Mouse (Mus musculus) adrenal gland, adult 8-10 months (tissue): ENCODE results near the gene Zdhhc7. TPM values are rescaled to one million over a fixed set of nuclear protein-coding genes. Genes with fewer than 3 reads are reported as not detected.

ENCODE experiments used
- DNase-seq: peaks from one replicate; pipeline ENCODE4 v3.0.0; 2022
- total RNA-seq, 4 experiments: library from RNA; stranded (reverse); gene quantifications; 2 replicates each; pipeline ENCODE4 v1.2.4; 2022

Gene Zdhhc7
- total RNA-seq, 4 experiments from 2014 or later, result 50.1 to 70.1 (median 55.6) TPM

DNA sequence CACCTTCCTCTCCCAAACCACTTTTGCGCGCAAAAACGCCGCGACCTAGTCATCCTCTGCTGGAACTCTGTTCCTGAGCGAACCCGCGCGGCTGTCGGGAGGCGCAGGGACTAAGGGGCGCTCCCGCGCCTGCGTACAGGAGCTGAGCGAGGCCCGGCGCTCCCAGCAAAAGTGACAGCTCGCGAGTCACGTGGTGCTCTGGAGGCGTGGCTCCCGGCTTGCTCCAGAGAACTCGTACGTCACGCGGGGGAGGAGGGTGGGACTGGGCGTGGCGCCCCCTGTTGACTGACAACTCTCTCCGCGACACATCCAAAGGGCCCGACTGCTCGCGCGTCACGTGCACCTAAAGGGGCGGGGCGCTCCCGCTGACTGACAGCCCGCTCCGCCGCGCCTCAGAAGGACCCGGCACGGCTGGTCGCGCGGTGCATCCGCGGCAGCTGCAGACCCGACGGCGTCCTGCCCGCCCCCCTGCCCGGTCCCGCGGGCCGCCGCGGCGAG is 12.5 kb upstream of the Zdhhc7 start, which contains the start of gene 6430548M08Rik:
Gene 6430548M08Rik (plus strand): TSS at position 395 of the 498 bp plus-strand sequence.
- peak; percentile 100 for DNase-seq

GRCm38 (mm10) chr8:120113306-120113705 is 12.0 kb upstream of the Zdhhc7 start:
- peak; percentile 70 for DNase-seq

DNA sequence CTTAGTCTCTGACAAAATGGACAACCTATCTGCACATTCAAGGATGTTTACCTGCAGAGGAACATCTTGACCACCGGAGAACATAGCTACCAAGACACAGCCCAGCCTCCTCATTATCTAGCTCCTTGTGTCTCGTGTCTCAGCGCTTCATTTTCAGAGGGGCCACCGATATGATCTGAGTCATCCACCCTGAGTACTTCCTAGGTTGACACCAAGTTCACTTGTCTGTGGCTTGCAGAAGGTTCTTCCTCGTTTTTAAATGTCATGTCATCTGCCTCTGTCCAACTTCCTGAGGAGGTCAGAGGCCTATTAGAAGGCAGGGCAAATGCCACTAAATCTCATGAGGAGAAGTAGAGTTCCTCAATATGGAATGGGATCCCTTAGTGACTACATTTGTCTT is 11.3 kb upstream of the Zdhhc7 start:
- no peak for DNase-seq

DNA sequence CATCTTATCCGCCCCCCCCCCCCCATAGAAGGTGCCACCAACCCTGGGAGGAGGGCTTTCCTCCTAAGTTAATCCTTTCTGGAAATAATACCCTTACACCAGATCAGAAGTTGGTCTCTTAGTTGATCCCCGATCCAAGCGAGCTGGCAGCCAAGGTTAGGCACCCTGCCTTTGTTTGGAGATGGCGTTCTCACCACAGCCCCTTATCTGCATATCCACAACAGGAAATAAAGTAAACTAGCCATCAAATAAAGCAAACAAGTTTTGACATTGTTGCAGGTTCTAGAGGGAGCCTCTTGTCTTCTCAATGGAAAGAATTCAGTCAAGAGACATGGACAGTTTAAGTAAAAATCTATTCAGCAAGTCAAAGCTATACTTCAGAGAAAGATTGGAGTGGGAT is 10.1 kb upstream of the Zdhhc7 start:
- DNase-seq, result no peak

GRCm38 (mm10) chr8:120110966-120111365 is 9.7 kb upstream of the Zdhhc7 start:
- no peak for DNase-seq

- no peak for DNase-seq
Measured at GRCm38 (mm10) chr8:120109149-120109548, 7.9 kb upstream of the Zdhhc7 start.

DNA sequence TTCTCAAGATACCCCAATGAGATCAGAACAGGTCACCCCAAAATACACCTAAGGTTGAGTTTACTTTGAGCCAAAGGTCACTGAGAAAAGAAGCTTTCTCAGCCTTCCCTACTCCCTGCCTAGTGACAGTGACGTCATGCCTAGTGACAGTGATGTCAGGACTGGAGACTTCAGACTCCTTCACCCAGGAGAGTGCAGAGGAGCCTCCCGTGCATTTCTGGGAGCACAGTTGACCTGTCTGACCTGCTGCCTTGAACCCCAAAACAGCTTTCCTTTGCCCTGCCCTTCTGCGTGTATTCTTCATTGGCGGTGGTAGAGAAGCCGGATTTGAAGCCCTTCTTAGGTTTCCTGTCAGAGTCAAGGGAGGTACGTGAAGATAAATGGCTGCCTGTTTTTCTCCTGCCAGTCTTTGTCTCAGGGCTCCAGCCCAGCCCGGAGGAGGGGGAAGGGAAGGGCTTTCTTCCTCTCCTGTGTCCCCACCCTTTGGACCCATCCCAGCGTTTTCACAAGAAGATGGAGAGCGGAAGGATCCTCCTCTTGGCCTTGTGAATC is 3.5 kb upstream of the Zdhhc7 start:
- peak; percentile 93 for DNase-seq

DNA sequence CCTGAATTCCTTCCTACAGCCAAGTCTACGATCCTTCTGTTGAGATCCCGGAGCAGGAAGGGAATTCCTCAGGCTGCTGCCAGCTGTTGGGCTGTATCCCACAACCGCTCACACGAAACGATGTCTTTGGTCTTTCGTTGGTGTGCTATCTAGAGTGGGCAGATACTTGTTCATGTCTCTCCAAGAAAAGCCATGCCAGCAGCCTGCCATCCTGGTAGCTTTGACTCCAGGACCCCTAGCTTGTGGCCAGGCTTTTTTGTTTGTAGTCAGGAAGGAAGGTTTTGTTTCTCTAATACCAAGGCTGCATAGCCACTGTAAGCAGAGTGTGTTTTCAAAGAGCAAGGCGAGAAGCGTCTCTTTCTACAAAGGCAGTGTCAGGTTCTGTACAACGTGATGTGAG is 2.6 kb upstream of the Zdhhc7 start:
- DNase-seq, result no peak

DNA sequence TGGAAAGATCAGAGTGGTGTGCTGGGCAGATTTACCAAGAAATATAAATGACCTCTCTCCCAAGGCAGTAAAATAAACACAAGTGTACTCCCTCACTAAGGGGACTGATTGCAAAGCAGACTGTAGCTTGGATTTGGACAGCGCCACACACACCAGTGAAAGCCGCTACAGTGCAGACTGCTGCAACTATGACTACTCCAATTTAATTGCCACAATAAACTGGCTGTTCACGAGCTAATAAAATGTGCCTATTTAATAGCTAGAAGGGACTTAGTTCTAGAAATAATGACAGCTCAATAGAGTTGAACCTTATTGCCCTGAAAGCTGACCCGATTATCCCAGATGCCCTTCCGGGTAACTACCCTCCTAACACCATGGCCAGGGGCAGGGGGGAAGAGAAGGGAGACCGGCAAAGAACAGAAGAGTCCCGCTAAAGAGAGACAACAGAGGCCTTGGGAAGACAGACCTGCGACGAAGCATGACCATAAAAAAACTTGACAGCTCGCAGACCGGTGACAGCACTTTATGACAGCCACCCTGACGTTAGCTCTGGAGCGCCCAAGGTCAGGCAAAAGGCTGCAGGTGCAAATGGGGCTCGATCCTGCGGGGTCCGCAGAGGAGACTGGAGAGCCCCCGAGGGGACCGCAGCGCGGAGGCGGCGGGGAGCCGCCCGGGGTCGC is 754 bp downstream of the Zdhhc7 start:
- DNase-seq, result no peak

DNA sequence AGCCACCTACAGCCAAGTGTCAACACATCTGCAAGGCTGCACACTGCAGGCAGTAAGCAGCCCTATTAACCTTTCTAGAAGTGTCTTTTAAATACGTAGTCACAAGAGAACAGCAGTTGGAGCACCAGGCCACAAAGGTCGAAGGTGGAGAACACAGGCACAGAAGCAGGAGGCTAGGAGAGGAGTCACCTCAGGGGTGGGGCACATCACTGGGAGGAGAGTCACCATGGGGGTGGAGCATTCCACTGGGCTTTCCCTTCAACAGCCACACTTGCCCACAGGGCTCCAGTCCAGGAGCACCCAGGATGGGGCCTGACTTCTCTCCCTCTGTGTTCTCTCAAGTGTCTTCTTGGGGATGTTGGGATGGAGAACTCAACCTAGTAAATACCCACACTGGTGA is 4.8 kb downstream of the Zdhhc7 start:
- DNase-seq, result no peak

DNA sequence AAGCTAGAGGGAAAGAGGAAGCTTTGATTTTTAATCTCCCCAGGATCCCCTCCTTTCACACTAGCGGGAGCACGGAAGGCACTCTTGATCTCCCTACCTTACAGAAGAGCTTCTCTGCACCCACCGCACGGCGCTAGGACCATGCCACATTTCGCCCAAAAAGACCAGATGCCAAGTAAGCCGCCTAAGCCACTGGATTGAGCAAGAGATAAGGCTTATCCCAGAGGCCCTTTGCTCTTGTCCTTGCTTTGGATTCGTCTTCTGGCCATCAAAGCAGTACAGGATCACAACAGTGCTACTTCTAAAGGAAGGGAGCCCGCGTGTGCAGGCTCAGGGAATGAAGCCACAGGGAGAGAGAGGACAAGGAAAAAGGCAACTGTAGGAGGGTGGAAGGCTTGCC is 6.5 kb downstream of the Zdhhc7 start:
- no peak for DNase-seq

DNA sequence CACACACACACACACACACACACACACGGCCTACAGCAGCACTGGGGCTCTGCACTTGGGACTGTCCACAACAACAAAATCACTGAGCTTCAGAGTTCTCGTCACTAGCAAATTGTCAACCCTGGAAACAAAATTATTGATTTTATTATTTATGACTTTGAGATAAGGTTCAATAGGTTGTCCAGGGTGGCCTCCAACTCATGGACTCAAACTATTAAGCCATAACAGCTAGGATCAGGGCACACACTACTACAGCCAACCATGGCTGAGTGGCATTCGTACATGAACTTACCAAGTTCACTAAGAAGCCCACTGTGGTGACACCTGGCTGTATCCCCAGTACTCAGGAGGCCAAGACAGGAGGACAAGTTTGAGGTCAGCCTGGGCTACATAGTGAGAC is 8.2 kb downstream of the Zdhhc7 start:
- no peak for DNase-seq

DNA sequence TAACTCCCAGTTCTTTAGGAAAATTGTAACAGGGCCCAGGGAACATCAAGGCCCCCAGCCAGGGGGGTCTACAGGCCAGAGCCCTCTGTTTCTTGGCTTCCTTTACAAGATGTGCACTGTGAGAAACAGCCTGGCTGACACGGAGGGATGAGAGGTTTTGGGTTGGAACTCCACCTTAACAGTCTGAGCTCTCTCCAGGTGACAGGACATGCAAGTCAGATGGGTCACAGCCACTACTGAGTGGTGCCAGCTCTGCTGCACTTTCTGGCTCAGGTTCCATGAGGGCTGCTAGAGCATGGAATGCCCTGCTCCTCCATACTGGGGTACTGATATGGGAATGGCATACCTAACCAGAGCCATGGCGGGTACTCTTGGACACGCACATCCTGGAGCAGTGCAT is 10.2 kb downstream of the Zdhhc7 start:
- DNase-seq, result no peak

DNA sequence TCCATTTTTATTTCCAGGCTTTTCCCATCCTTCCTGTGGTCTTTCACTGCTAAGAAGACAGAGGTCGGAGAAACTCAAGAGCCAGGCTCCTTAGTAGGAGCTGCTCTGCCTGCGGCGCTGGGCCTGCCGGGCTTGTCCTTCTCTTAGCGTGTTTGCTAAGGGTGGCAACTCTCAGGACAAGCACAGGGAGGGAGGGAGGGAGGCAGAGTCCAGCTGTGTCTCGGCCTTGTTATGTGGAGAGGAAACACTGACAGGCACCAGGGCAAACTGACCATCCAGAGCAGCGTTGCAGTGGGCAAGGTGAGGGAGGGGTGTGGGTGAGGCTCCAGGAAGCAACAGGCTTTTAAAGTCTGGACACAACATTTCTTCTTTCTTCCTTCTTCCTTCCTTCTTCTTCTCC is 11.8 kb downstream of the Zdhhc7 start:
- no peak for DNase-seq

DNA sequence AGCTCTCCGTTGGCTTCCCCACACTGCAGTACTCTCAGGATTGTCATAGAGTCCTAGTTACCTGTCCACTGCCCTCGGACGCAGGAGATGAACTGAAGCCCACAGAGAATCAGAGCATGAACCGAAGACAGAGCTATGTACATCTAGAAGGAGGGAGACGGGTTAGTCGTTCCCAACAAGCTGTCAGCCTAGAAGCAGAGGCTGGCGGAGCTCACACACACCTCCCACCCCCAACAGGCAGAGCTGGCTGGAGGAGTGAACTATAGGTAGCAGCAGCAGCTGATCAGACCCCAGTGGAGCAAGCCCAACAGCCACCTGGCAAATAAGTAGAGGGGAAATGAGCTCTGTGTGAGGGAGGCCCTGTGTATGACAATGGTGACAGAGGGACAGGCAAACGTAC is 16.5 kb downstream of the Zdhhc7 start:
- DNase-seq, result no peak

GRCm38 (mm10) chr8:120083261-120083660 is 18.0 kb downstream of the Zdhhc7 start:
- DNase-seq, result no peak

DNA sequence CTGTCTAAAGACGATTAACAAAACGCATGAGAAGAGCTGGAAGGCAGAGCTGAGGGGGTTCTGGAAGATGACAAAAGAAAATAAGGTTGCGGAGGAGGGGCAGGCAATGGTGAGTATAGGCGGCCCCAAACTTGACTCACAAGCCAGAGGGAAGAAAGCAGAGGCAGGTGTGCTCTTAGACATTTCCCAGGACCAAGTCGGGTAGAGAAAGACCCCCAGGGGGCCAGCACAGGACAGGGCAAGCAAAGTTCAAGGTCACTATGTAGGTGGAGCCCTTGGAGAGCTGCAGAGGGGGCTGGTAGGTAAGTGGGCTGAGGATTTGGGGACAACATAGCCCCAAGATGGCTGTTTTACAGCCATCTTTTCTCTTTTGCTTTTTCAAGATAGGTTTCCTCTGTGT is 21.9 kb downstream of the Zdhhc7 start:
- DNase-seq, result no peak

- no peak for DNase-seq
Measured at GRCm38 (mm10) chr8:120078080-120078479, 23.2 kb downstream of the Zdhhc7 start.

DNA sequence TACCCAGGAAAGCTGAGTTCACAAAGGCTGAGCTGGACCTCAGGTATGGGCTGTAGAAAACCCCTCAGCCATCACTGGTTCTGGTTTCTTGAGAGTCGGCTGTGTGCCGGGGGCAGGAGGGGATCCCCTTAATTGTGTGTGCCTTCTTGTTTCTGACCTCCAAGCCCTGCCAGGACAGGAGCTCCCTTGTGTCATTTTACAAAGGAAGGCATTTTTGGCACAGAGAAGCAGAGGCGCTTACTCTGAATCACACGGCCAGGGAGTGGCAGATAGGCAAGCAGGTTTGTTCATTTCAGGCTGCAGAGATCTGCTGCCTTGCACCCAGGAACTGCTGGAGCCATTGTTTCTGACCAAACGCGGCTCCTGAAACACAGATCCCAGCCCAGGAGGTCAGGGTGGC is 25.9 kb downstream of the Zdhhc7 start:
- no peak for DNase-seq

GRCm38 (mm10) chr8:120074516-120074915 is 26.8 kb downstream of the Zdhhc7 start:
- DNase-seq, result no peak

DNA sequence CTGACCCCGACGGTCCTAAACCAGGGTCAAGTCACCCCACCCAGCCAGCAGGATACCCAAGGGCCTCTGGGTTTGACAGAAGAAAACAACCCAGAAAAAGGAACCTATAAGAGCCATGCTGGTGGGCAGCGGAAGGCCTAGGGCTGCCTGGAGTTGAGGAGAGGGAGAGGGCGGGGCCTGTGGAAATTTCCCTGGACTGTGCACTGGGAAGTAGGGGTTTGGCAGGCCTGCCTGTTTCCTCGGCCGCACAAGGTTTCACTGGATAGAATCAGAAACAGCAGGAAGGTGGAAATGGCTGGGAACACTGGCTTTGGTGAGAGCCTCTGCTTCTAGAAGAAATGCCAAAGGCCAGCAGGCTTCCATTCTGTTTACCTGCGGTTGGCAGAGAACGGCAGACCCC is 28.5 kb downstream of the Zdhhc7 start:
- DNase-seq, result no peak

DNA sequence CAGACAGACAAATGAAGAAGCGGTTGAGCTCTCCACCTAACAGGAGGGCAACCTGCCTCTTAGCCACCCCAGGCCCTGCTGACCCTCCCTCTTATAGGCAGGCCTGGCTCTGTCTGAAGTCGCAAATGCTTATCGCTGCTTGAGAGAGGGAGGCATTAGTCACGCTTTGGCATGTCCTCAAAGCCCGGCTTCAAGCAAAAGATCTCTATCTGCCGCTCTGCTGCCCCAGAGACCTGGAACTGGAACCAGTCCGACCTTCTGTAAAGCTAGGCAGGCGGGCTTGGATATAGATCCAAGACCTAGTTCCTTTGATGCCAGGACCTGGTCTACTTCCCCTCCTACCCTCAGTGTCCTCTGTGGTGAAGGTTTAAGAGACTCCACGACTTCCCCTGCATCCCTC is 29.0 kb downstream of the Zdhhc7 start:
- DNase-seq, result peak; percentile 61

GRCm38 (mm10) chr8:120071684-120072083 is 29.6 kb downstream of the Zdhhc7 start:
- DNase-seq, result peak; percentile 72

GRCm38 (mm10) chr8:120067936-120068668 is 33.2 kb downstream of the Zdhhc7 start:
- peak; percentile 28 for DNase-seq
